Mouse (Mus musculus) neural tube, embryonic 15.5 days (tissue): ENCODE measurements around the gene Dynll2. TPM values are rescaled to one million over a fixed set of nuclear protein-coding genes. Genes with fewer than 3 reads are reported as not detected.
"Not testable (repeated sequence)": the region's sequence is repeated elsewhere in the genome, so short reads cannot be mapped to it uniquely, and the experiment has no call there.

Source experiments
- ATAC-seq: fragments of 200-750 bp; cut with Nextera tagmentation; 2 replicates; pipeline ENCODE4 v1.8.0; 2017; ENCODE audit warnings: mild to moderate bottlenecking, moderate TSS enrichment, moderate library complexity; ENCODE audit not compliant: low FRiP score
- H3K27ac ChIP-seq: fragments of 300-500 bp; sonication (generic); replicated peaks from 2 replicates; pipeline ENCODE4 v1.5.1; 2015; ENCODE audit warnings: mild to moderate bottlenecking, inconsistent platforms
- H3K27me3 ChIP-seq: fragments of 300-500 bp; sonication (generic); replicated peaks from 2 replicates; pipeline ENCODE4 v1.6.1; 2015; ENCODE audit warnings: inconsistent platforms
- H3K36me3 ChIP-seq: fragments of 300-500 bp; sonication (generic); 2 replicates; pipeline ENCODE4 v1.6.1; 2015; ENCODE audit warnings: inconsistent platforms
- H3K4me1 ChIP-seq: fragments of 300-500 bp; sonication (generic); 2 replicates; pipeline ENCODE4 v1.6.1; 2015; ENCODE audit warnings: inconsistent platforms
- H3K4me2 ChIP-seq: fragments of 300-500 bp; sonication (generic); 2 replicates; pipeline ENCODE4 v1.6.1; 2015; ENCODE audit warnings: inconsistent platforms, mild to moderate bottlenecking, moderate library complexity
- H3K4me3 ChIP-seq: fragments of 300-500 bp; sonication (generic); replicated peaks from 2 replicates; pipeline ENCODE4 v1.5.1; 2015; ENCODE audit warnings: mild to moderate bottlenecking, inconsistent platforms
- H3K9ac ChIP-seq: fragments of 300-500 bp; sonication (generic); replicated peaks from 2 replicates; pipeline ENCODE4 v1.6.1; 2015; ENCODE audit warnings: mild to moderate bottlenecking, inconsistent platforms
- H3K9me3 ChIP-seq: fragments of 300-500 bp; sonication (generic); replicated peaks from 2 replicates; pipeline ENCODE4 v1.6.1; 2016; ENCODE audit warnings: inconsistent platforms
- WGBS: fragments of 180-500 bp; shearing (Covaris S2); methylation state at CpG from one replicate; pipeline ENCODE4 v1.1.7; 2015; ENCODE audit warnings: mixed read lengths; 5-methylcytosine and 5-hydroxymethylcytosine counted together
- polyA plus RNA-seq: library from polyadenylated mRNA; unstranded; fragments of >200 nt; fragmentation: Nextera tagmentation; extraction: Ambion mirVana; gene quantifications from 2 replicates; pipeline ENCODE4 v1.2.1, GENCODE M21; 2015

The Dynll2 gene
- polyA plus RNA-seq, 1 experiment from 2014 or later = 76.0 TPM

DNA sequence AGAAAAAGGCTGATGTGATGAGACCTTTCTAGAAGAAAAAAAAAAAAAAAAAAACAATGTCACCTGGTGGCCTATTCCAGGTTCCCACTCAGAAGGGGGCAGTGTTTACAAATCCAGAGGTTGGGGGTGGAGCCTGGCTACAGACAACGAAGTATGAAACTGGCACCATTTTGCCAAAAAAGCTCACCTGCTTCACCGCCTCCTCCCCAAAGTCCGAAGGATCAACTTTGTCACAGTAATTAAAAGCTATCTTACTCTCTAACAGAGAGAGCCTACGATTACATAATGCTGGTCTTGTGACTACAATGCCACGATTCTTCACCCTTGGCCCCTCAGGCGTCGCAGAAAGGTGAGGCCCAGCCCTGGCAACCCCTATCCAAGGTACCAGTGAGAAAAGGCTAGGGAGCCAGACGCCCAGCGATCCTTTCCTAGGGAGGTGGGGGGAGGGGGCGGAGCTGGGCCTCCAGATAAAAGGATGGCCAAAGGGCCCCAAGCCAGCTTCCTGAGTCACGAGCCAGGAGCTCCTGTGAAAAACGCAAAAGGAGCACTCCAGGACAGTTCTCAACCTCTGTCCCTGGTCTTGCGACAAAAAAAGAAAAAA, 1.1 kb downstream of the Dynll2 start:
- Histone ChIP-seq H3K4me1 (peaks cover 51% of the 10 kb centered on the region), H3K27ac (peak overlapping the region; percentile 97), H3K9ac (peak overlapping the region; percentile 98), H3K4me3 (peak overlapping the region; percentile 100), H3K4me2 (peak overlapping the region; percentile 94), H3K27me3 (no peaks in the 10 kb centered on the region), H3K36me3 (peaks cover 26% of the 10 kb centered on the region), H3K9me3 (no peaks in the 10 kb centered on the region)
- WGBS = 3% methylated on average over 13 of the region's 13 CpGs
- 0 out of 2 replicates have a peak, but pooled peaks have one; percentile 6 for ATAC-seq

DNA sequence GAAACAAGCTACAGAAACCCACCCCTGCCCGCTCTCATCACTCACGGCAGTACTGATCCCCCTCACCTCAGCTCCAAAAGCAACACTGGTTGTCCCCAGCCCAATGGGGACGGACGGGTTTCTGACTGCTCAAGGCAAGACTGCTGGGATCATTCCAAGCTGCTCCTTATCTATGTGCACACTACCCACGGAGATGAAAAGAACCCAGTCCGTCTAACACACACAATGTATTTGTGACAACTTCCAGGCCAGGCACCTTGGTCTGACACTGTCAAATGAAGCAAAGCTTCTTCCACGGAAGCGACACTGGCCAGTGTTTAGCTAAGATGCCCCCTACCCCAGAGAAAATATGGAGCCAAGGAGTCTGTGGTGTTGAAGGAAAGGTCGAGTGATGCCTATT, 1.7 kb downstream of the Dynll2 start:
- H3K9ac ChIP-seq = peak overlapping the region; percentile 98
- no peak for ATAC-seq
- WGBS = 42% methylated on average over 9 of the region's 9 CpGs
- 0 out of 2 replicates have a peak overlapping the region, but pooled peaks have one; percentile 4 for H3K27ac ChIP-seq
- peak overlapping the region; percentile 94 for H3K4me2 ChIP-seq
- H3K4me1 ChIP-seq = peaks cover 51% of the 10 kb centered on the region
- no peaks in the 10 kb centered on the region for H3K27me3 ChIP-seq
- peak overlapping the region; percentile 100 for H3K4me3 ChIP-seq
- H3K36me3 ChIP-seq = peaks cover 32% of the 10 kb centered on the region
- H3K9me3 ChIP-seq = no peaks in the 10 kb centered on the region

DNA sequence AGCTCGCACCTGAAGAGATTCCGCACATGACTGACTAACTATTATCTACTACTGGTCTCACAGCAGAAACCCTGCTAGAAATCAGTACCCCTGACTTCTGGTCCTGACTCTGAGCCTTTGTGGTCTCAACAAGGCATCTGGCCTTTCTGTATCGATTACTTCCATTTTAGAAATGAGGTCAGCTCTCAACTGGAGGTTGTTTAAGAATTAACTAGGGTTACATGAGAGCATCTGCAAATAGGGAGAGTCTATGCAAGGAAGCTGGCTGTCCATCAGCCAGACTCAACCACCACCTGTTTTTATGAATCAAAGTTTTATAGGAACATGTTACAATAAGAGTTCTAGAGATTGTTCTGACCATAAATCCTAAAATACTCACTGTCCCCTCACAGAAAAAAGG, 2.8 kb downstream of the Dynll2 start:
- WGBS = 77% methylated on average over 3 of the region's 3 CpGs
- Histone ChIP-seq H3K9me3 (no peaks in the 10 kb centered on the region), H3K4me1 (peaks cover 51% of the 10 kb centered on the region), H3K27ac (no peak overlapping the region), H3K4me3 (peak overlapping the region; percentile 100), H3K27me3 (no peaks in the 10 kb centered on the region), H3K36me3 (peaks cover 43% of the 10 kb centered on the region), H3K9ac (peak overlapping the region; percentile 98; the same call in 1 of the 2 replicates), H3K4me2 (peak overlapping the region; percentile 94)
- no peak for ATAC-seq

DNA sequence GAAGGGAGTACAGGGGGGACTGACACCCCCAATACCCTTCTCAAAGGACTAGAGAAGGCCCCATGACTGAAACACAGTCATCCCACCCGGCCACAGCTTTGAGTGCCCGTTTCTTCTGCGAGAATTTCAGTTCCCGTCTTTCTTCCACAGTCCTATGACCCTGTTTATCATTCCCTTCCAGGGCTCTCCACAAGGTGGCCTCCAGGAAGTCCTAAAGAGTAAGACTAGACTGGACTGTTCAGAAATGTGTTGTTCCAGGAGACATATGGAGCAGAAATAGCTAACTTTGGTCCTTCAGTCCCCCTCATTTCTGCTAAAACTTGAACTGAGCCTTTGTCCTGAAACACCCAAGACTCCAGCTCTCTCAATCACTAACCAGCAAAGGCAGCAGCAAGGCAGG, 8.4 kb downstream of the Dynll2 start:
- Histone ChIP-seq H3K4me3 (no peak overlapping the region), H3K27me3 (no peaks in the 10 kb centered on the region), H3K4me1 (peaks cover 32% of the 10 kb centered on the region), H3K9me3 (no peaks in the 10 kb centered on the region), H3K36me3 (peaks cover 69% of the 10 kb centered on the region), H3K4me2 (no peak overlapping the region), H3K27ac (no peak overlapping the region), H3K9ac (no peak overlapping the region)
- 78% methylated on average over 4 of the region's 4 CpGs for WGBS
- no peak for ATAC-seq

DNA sequence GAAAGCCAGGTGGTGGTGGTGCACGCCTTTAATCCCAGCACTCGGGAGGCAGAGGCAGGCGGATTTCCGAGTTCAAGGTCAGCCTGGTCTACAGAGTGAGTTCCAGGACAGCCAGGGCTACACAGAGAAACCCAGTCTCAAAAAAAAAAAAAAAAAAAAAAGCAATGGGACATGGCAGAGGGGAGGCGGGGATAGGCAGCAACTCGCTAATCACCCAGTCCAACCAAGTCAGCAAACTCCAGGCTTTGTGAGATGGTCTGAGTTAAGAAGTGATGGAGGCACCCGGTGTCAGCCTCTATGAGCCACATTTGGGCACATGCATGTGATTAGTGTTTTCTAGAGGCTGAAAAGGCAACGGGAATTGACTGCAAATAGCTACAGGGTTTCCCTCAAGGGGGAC, 10.3 kb downstream of the Dynll2 start:
- not testable (repeated sequence) for H3K27ac ChIP-seq, H3K4me2 ChIP-seq, H3K9ac ChIP-seq, ATAC-seq, H3K9me3 ChIP-seq, H3K27me3 ChIP-seq, H3K4me3 ChIP-seq
- H3K36me3 ChIP-seq = peaks cover 52% of the 10 kb centered on the region
- H3K4me1 ChIP-seq = peaks cover 15% of the 10 kb centered on the region
- 78% methylated on average over 8 of the region's 8 CpGs for WGBS

DNA sequence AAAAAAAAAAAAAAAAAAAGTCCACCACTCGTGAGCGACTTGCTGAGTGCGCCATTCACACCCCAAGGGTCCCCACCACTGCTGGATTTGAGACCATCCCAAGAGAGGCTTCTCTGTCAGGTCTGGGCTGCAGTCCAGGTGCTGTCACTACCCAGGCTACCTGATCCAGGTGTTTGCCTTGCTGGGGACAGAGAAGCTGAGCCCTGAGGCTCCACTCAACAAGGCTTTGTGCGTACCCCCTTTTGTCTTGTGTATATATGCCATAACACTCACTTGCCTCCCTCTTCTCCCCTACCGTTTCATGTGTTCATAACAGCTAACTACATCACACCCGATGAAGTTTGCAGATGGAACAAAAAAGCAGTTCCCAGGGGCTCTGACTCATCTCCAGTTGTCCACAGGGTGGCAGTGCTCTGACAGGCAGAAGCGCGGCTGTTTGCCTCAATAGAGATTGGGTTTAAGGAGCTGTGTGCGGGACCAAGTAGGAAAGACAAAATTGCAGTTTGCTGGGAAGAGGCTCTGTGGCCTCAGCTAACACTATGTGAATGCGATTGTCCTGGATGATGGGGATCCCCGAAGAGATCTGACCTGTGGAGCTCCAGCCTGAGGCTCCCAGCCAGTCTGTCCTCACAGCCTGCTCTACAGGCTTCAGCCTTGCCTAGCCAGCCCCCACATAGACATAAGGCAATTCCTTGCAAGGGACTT, 12.7 kb downstream of the Dynll2 start:
- H3K9me3 ChIP-seq = no peaks in the 10 kb centered on the region
- 14% methylated on average over 11 of the region's 11 CpGs for WGBS
- ATAC-seq = peak; percentile 74
- peak overlapping the region; percentile 9; the same call in 1 of the 2 replicates for H3K4me2 ChIP-seq
- H3K9ac ChIP-seq = no peak overlapping the region
- H3K27ac ChIP-seq = no peak overlapping the region
- peaks cover 28% of the 10 kb centered on the region for H3K36me3 ChIP-seq
- H3K27me3 ChIP-seq = no peaks in the 10 kb centered on the region
- no peak overlapping the region for H3K4me3 ChIP-seq
- H3K4me1 ChIP-seq = peaks cover 9% of the 10 kb centered on the region

DNA sequence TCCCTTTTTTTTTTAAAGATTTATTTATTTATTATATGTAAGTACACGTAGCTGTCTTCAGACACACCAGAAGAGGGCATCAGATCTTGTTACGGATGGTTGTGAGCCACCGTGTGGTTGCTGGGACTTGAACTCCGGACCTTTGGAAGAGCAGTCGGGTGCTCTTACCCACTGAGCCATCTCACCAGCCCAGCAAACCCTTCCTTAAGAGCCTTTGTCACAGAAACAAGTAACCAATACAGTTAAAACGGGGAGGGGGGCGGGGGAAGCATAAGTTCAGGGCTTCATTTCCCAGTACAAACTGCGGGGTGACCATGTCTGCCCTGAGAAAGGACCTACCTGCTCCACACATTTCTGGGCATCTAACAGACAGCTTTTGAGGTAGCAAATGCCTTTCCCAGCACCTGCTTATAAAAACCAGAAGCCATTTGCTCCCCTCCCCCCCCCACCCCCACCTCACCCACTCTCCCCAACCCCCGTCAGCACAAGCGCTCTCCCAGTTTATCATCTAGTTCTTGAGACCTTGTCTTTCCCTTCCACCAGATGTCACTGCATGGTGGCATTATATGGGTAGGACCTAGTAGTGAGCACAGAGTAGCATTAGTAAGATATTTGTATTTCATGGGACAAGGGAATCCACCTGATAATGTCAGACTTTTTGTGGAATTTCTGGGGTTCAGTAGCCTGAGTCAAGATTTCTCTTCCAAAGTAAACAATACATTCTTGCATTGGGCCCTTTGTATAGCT, 13.6 kb downstream of the Dynll2 start:
- peaks cover 19% of the 10 kb centered on the region for H3K36me3 ChIP-seq
- H3K27me3 ChIP-seq = no peaks in the 10 kb centered on the region
- H3K4me1 ChIP-seq = peaks cover 12% of the 10 kb centered on the region
- 0 out of 2 replicates have a peak, but pooled peaks have one; percentile 53 for ATAC-seq
- no peak overlapping the region for H3K9ac ChIP-seq
- H3K9me3 ChIP-seq = no peaks in the 10 kb centered on the region
- WGBS = 53% methylated on average over 10 of the region's 10 CpGs
- no peak overlapping the region for H3K4me3 ChIP-seq
- no peak overlapping the region for H3K4me2 ChIP-seq
- no peak overlapping the region for H3K27ac ChIP-seq

DNA sequence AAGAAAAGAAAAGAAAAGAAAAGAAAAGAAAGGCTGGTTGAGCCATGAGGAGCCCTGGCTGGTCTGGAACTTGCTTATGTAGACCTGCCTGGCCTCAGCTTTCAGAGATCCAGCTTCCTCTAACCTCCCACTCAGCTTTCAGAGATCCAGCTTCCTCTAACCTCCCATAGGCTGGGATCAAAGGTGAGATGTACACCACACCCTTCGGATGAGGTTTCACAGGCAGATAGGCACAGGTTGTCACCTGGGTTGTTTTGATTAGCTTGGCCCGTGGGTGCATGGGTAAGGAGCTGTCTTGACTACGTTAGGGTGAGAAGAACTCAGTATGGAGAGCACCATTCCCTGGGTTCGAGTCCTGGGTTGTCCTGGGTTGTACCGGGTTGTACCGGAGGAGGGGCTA, 14.5 kb downstream of the Dynll2 start:
- peaks cover 10% of the 10 kb centered on the region for H3K36me3 ChIP-seq

DNA sequence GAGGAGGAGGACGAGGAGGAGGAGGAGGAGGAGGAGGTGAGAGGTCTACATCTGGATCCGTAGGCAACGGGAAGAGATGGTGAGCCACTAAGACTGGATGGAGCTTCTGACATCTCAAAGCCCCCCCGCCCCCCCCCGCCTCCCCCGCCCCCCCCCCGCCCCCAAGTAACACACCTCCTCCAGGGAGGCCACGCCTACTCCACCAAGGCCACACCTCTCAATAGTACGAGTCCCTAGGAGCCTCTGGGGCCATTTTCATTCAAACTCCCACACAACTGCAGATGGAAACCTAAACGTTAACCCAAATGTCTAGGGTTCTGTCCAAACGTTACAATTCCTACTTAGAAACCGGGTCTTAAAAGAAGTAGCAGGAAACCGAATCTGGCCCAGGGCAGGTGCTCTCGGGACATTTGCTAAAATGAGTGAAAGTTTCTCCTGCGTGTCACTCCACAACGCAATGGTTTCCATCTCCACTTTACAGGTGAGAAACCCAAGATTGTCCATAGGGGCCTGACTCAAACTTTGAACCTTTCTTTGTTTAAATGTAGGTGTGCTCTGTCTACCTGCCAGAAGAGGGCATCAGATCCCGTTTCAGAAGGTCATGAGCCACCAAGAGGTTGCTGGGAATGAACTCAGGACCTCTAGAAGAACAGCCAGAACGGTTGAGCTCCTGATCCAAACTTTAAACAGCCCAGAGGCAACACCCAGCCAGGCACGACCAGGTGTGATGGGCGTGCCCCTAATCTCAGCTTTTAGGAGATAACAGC, 18.8 kb downstream of the Dynll2 start:
- Histone ChIP-seq H3K36me3 (no peaks in the 10 kb centered on the region), H3K4me3 (no peak overlapping the region), H3K27me3 (no peaks in the 10 kb centered on the region), H3K9ac (no peak overlapping the region), H3K4me1 (peaks cover 16% of the 10 kb centered on the region), H3K4me2 (peak overlapping the region; percentile 59), H3K9me3 (no peaks in the 10 kb centered on the region), H3K27ac (no peak overlapping the region)
- ATAC-seq = no peak
- 16% methylated on average over 19 of the region's 20 CpGs for WGBS

More for the DNA sequence above, 14.5 kb downstream of the Dynll2 start:
- Histone ChIP-seq H3K9me3 (no peaks in the 10 kb centered on the region), H3K4me3 (no peak overlapping the region), H3K27me3 (no peaks in the 10 kb centered on the region), H3K4me1 (peaks cover 18% of the 10 kb centered on the region), H3K9ac (no peak overlapping the region), H3K27ac (no peak overlapping the region), H3K4me2 (no peak overlapping the region)
- WGBS = 83% methylated on average over 6 of the region's 6 CpGs
- ATAC-seq = no peak

DNA sequence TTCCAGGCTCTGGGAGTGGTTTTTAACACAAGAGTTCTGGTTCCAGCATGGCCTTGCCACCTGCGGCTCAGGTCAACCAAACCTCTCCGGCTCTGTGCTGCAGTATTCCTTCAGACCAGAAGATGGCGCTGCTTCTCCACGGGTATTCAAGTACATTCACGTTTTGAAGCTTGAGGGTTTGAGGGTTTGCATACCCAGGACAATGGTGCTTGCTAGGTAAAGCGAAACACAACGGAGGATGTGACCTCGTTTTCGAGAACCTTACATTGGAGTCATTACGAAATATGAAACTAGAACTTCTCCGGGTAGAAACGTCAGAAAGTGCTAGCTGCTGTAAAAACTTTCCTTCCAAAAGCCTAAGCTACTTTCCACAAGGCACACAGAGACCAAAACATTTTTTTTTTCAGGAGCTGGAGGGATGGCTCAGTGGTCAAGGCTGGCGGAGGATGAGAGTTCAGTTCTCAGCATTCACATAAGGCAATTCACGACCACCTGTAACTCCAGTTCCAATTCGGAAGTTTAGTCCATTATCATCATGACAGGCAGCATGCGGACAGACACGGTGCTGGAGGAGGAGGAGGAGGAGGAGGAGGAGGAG, 19.5 kb downstream of the Dynll2 start:
- Histone ChIP-seq H3K4me3 (peak overlapping the region; percentile 26), H3K9ac (no peak overlapping the region), H3K4me1 (peaks cover 16% of the 10 kb centered on the region), H3K36me3 (no peaks in the 10 kb centered on the region), H3K27me3 (no peaks in the 10 kb centered on the region), H3K4me2 (peak overlapping the region; percentile 59), H3K27ac (no peak overlapping the region), H3K9me3 (no peaks in the 10 kb centered on the region)
- ATAC-seq = no peak
- WGBS = 2% methylated on average over 15 of the region's 17 CpGs

DNA sequence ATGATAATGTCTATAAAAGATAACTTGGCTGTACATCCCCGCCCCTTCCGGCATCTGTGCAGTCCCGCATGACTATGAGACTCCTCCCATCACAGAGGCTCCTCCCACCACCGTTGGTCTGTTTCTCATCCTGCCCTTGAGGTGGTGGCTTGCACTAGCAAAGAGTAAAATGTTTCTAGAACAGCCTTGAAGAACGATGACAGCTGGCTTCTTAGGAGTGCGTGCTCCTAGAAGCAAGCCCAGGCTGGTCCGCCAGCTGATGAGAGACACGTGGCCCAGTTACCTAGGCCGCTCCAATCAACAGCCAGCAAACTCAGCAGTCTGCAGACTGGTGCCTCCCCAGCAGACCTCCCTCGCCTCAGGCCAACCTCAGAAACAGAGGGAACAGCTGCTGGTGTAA, 21.1 kb downstream of the Dynll2 start:
- no peak overlapping the region for H3K27ac ChIP-seq
- peaks cover 16% of the 10 kb centered on the region for H3K4me1 ChIP-seq
- H3K4me2 ChIP-seq = no peak overlapping the region

More for the DNA sequence above, 21.1 kb downstream of the Dynll2 start:
- no peaks in the 10 kb centered on the region for H3K27me3 ChIP-seq
- 0 out of 2 replicates have a peak overlapping the region, but pooled peaks have one; percentile 5 for H3K9ac ChIP-seq
- 50% methylated on average over 10 of the region's 10 CpGs for WGBS
- ATAC-seq = no peak
- no peaks in the 10 kb centered on the region for H3K9me3 ChIP-seq
- H3K4me3 ChIP-seq = no peak overlapping the region
- no peaks in the 10 kb centered on the region for H3K36me3 ChIP-seq
